Mouse (Mus musculus) spleen, postnatal 10 days (tissue): ENCODE measurements around the gene Reg3a.
"Not testable (repeated sequence)": the region's sequence is repeated elsewhere in the genome, so short reads cannot be mapped to it uniquely, and the experiment has no call there.

Experiments used
- DNase-seq, 2 experiments: peaks; one replicate each; pipeline ENCODE4 v3.0.0; 2021 to 2022; ENCODE audit warnings: low spot score in 2 of 2

Reg3a gene

DNA sequence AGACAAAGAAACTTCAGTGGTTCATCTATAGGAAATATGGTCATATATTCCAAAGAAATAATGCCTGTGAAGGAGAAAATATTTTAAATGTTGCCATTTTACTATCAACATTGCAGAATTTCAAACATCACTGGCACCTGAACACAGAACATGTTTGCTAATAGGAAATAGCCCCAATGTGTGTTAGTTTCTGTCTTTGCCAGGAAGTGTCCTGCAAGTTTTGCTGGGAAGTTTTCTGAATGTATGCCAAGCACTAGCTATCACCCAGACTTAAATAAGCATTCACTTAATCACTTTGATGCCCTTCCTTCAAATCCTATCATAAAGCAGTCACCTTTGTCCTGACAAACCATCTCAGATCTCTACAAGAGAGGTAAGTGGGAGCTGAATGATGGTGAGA lies at the start of gene Reg3a:
Gene Reg3a, plus strand, starts transcription at position 301 of the 400 bp plus-strand sequence.
- DNase-seq = no peak

DNA sequence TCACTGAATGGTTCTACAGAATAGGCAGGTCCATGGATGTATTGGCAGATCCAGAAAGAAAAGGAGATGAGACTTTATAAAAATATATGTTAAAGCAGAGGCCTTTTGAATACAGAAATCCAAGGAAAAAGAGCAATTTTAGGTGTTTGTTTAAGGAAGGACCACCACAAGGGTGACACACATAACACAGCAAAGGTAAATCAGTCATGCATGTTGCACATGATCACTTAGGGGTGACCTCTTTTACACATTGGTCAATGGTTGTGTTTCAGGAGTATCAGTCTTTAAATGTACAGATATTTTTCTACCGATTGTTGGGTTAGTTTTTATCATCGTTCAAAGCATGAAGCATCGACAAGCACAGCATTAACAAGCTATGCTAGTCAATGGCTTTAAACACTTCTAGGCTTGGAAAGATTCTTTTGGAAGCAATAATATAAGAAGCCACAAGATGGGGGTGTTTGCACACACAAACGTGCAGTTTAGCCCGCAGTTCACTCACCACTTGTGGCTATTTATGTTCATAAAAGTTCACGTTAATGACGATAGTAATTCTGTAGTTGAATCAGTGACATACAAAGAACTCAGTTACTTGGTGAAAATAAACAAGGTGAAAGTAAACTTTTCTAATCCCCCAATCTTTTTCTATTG lies 48.5 kb upstream of the Reg3a start:
- DNase-seq = no peak

- DNase-seq = no peak
These were observed 40.2 kb upstream of the Reg3a start for GRCm38 (mm10) chr6:78340296-78340695.

GRCm38 (mm10) chr6:78341689-78342088 lies 38.8 kb upstream of the Reg3a start:
- DNase-seq = no peak

DNA sequence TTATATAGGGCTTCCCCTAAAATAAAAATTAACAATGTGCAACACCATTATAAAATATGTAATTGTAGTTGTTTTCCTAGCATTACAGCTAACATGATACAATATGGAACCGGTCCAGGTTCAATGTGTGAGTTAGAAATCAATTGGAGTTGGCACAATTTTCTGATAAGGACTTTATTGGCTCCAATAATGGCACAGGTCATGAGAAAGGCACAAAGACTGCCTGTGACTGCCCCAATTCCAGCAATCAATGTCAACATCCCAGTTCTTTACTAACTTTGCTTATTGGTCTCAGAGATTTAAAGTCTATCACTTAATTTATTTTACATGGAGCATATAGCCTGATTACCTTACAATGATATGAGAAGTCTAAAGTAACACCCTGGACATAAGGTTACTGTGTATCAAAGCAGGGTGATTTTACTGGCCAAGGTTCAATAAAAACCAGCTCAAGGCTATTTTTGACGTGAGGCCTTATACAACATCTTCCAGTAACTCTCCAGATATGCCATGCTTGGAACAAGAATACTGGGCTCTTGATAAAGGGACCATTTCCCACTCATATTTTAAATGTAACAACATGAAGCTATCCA lies 18.4 kb upstream of the Reg3a start:
- no peak for DNase-seq

GRCm38 (mm10) chr6:78370357-78370756 lies 10.2 kb upstream of the Reg3a start, which contains the start of gene Reg3b:
TSS of gene Reg3b (plus strand) at chr6:78370657.
- DNase-seq = no peak

DNA sequence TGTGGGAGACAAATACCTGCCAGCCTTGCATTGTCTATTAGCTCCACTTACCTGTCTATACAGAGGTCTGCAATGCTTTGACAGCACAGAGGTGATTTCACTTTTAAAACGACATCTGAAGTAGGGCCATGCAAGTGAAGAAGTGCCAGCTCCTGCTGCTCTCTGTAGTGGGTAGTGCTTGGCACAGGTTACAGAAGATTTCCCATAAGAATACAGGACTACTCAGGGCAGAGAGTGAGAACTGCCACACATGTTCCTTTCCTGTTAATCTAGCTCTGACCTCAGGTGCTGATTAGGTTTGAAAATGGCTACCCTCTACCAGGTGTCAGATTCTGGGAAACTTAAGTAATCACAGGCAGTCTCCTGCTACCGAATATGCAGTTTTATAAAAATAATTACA lies 1.7 kb upstream of the Reg3a start, which contains the start of gene Reg3d:
Gene Reg3d, minus strand, starts transcription at position 101 of the 400 bp plus-strand sequence.
- no peak for DNase-seq

DNA sequence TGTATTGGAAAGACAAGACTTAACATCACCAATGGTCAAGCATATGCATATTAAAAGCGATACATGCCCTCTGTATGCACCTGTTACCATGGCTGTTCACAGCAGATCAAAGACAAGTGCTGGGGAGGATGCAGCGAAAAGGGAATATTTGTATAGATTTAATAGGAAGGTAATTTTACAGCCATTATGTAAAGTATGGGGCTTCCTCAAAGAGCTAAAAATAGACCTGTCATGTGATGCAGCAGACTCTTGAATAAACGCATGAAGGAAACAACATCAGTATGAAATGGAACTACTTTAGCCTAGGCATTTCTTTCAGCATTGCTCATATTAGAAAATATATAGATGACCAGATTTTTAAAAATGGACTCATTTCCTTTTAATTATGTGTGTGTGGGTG lies 5.1 kb downstream of the Reg3a start:
- no peak for DNase-seq

GRCm38 (mm10) chr6:78395323-78395722 lies 14.8 kb downstream of the Reg3a start, which contains the start of gene Reg2:
TSS of gene Reg2 (plus strand) at chr6:78395623.
- not testable (repeated sequence) for DNase-seq

DNA sequence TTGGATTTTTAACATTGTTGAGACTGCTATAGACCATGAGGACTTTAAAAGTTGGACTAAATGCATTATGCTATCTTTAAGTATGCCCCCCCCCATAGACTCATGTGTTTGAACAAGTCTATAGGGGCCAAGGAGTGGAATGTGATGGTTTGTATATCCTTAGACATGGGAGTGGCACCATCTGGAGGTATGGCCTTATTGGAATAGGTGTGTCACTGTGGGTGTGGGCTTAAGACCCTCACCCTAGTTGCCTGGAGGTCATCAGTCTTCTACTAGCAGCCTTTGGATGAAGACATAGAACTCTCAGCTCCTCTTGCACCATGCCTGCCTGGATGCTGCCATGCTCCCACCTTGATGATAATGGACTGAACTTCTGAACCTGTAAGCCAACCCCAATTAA lies 41.9 kb downstream of the Reg3a start, which contains the start of gene Reg1:
Gene Reg1, plus strand, starts transcription at position 301 of the 400 bp plus-strand sequence.
- DNase-seq = not testable (repeated sequence)

DNA sequence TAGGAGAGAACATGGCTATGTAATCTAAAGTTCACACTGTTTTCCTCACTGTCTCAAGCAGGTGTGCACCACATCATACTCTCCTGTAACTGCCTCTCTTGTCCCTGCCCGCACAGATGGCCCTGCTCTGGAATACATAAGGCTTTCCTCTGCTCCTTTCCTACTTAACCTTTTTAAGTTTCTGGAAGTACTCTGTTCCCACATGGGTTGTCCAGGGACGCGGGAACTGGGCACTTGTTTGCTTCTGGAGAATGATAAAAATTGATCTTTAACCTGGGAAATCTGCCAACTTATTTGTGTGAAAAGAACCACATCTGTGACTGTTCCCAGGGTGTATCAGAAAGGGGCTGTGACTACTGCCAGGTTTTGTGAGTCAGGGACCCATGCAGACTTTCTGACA lies 45.0 kb downstream of the Reg3a start:
- no peak for DNase-seq
